ENCODE assay signal across 8 mouse cellular contexts in genomic region chr12:80114892-80115141, GRCm38 (mm10). TPM values are rescaled to one million over a fixed set of nuclear protein-coding genes. Genes with fewer than 3 reads are reported as not detected.
A peak's percentile ranks its signal among the peaks of the same experiment; 100 is the strongest.
DNase-seq lines count a peak whose midpoint lies in the region; ATAC-seq and TF ChIP-seq lines count a peak whose summit lies in the region.

No protein-coding gene starts in this region.

- peak overlapping the region; percentile 100 for H3K27ac ChIP-seq in heart, adult 2 months
- peak overlapping the region; percentile 98 for H3K27ac ChIP-seq in embryonic fibroblast, embryonic 13.5 days (ENCODE audit: insufficient read depth, low read length)
- H3K27ac ChIP-seq in liver, embryonic 12.5 days, result peak overlapping the region; percentile 99
- H3K27ac ChIP-seq in stomach, embryonic 16.5 days (ENCODE audit: low read length), result peak overlapping the region; percentile 100

- H3K9ac ChIP-seq in heart, adult 2 months (ENCODE audit: low read depth, low read length), result peak overlapping the region; percentile 95
- peak overlapping the region; percentile 92 for H3K9ac ChIP-seq in liver, embryonic 12.5 days
- peak overlapping the region; percentile 85 for H3K9ac ChIP-seq in stomach, embryonic 16.5 days (ENCODE audit: low read length)

- H3K4me3 ChIP-seq in heart, adult 2 months, result peak overlapping the region; percentile 90
- peak overlapping the region; percentile 55 for H3K4me3 ChIP-seq in C2C12 (ENCODE audit: insufficient read depth, poor library complexity, severe bottlenecking)
- H3K4me3 ChIP-seq in embryonic fibroblast, embryonic 13.5 days (ENCODE audit: insufficient read depth, low read length), result peak overlapping the region; percentile 69
- peak overlapping the region; percentile 85 for H3K4me3 ChIP-seq in liver, embryonic 12.5 days
- peak overlapping the region; percentile 85 for H3K4me3 ChIP-seq in stomach, embryonic 16.5 days (replicated peaks; ENCODE audit: low read length)

- H3K79me2 ChIP-seq in heart, adult 2 months (replicated peaks; ENCODE audit: control insufficient read depth, insufficient read depth, low read length), result peaks cover 3% of the 10 kb centered on the region
- H3K79me2 ChIP-seq in C2C12 (ENCODE audit: control insufficient read depth, insufficient read depth), result peaks cover 30% of the 10 kb centered on the region

- no peak for TF ChIP-seq POLR2A in heart, adult 2 months (IDR thresholded peaks at IDR 0.05; ENCODE audit: insufficient read depth, low read depth, low read length)
- no peak for TF ChIP-seq POLR2A in embryonic fibroblast, embryonic 13.5 days (IDR thresholded peaks at IDR 0.05; ENCODE audit: low read depth, low read length)

- no peak for ATAC-seq in liver, embryonic 12.5 days
- no peak for ATAC-seq in stomach, embryonic 16.5 days (ENCODE audit: insufficient read depth, low FRiP score)

- intact Hi-C loops in heart, adult 2 months (cut with DNase I), result loop anchor here (5.0 kb wide), 3 partner anchors 173 to 323 kb away; no protein-coding TSS in a partner anchor

- peaks cover 5% of the 10 kb centered on the region for H3K4me1 ChIP-seq in heart, adult 2 months (ENCODE audit: control insufficient read depth, insufficient read depth, low read length)
- no peaks in the 10 kb centered on the region for H3K4me1 ChIP-seq in embryonic fibroblast, embryonic 13.5 days (ENCODE audit: control insufficient read depth, insufficient read depth, low read length)
- H3K4me1 ChIP-seq in liver, embryonic 12.5 days, result peaks cover 65% of the 10 kb centered on the region
- H3K4me1 ChIP-seq in stomach, embryonic 16.5 days (ENCODE audit: control insufficient read depth, insufficient read depth, low read length), result peaks cover 20% of the 10 kb centered on the region

- H3K9me3 ChIP-seq in liver, embryonic 12.5 days (replicated peaks), result no peaks in the 10 kb centered on the region
- no peaks in the 10 kb centered on the region for H3K9me3 ChIP-seq in stomach, embryonic 16.5 days (replicated peaks; ENCODE audit: control insufficient read depth, low read length)

- WGBS in heart, adult 2 months, result under 1% methylated on average over 8 of the region's 8 CpGs
- 0% methylated on average over 8 of the region's 8 CpGs for WGBS in liver, embryonic 12.5 days (ENCODE audit: insufficient replicate concordance)
- under 1% methylated on average over 8 of the region's 8 CpGs for WGBS in stomach, embryonic 16.5 days

- no peaks in the 10 kb centered on the region for H3K27me3 ChIP-seq in heart, adult 2 months (ENCODE audit: control insufficient read depth, insufficient read depth, low read length)
- H3K27me3 ChIP-seq in C2C12 (ENCODE audit: control insufficient read depth, insufficient read depth, insufficient read length), result no peaks in the 10 kb centered on the region
- no peaks in the 10 kb centered on the region for H3K27me3 ChIP-seq in liver, embryonic 12.5 days (replicated peaks)
- H3K27me3 ChIP-seq in stomach, embryonic 16.5 days (ENCODE audit: control insufficient read depth, insufficient read depth, low read length), result no peaks in the 10 kb centered on the region

- DNase-seq in heart, adult 2 months, result no peak
- DNase-seq in heart, adult 18-20 months, result no peak
- DNase-seq in urinary bladder, postnatal 14 days (ENCODE audit: low spot score), result no peak
- DNase-seq in urinary bladder, postnatal 25 days (ENCODE audit: low spot score), result no peak

- H3K36me3 ChIP-seq in heart, adult 2 months (ENCODE audit: control insufficient read depth, insufficient read depth, low read length), result no peaks in the 10 kb centered on the region
- peaks cover 3% of the 10 kb centered on the region for H3K36me3 ChIP-seq in C2C12 (ENCODE audit: control insufficient read depth, insufficient read depth)
- peaks cover 13% of the 10 kb centered on the region for H3K36me3 ChIP-seq in liver, embryonic 12.5 days
- peaks cover 7% of the 10 kb centered on the region; the same call in 1 of the 2 replicates for H3K36me3 ChIP-seq in stomach, embryonic 16.5 days (ENCODE audit: control insufficient read depth, insufficient read depth, low read length)

- TF ChIP-seq CTCF in heart, adult 2 months (IDR thresholded peaks at IDR 0.05), result no peak
- TF ChIP-seq CTCF in C2C12 (IDR thresholded peaks at IDR 0.05; ENCODE audit: control insufficient read depth, insufficient read depth, insufficient read length), result no peak
- TF ChIP-seq CTCF in embryonic fibroblast, embryonic 13.5 days (IDR thresholded peaks at IDR 0.05; ENCODE audit: borderline replicate concordance, insufficient read depth, low read length), result no peak

- H3ac ChIP-seq in C2C12 (ENCODE audit: control insufficient read depth, insufficient read length, low read depth), result peak overlapping the region; percentile 84

- H3K79me3 ChIP-seq in C2C12 (ENCODE audit: low read depth), result peaks cover 23% of the 10 kb centered on the region

- no peak for TF ChIP-seq EP300 in heart, adult 2 months (IDR thresholded peaks at IDR 0.05; ENCODE audit: insufficient read depth, low read depth, low read length)

- H3K4me2 ChIP-seq in liver, embryonic 12.5 days, result peak overlapping the region; percentile 88
- peak overlapping the region; percentile 90 for H3K4me2 ChIP-seq in stomach, embryonic 16.5 days (ENCODE audit: low read depth, low read length)

TF ChIP-seq in C2C12, 6 proteins besides CTCF, POLR2A, EP300 and RAD21:
- no peak for TF ChIP-seq MYOG (IDR thresholded peaks at IDR 0.05; ENCODE audit: control insufficient read depth, extremely low read depth, insufficient read length)
- no peak for TF ChIP-seq USF1 (IDR thresholded peaks at IDR 0.05; ENCODE audit: low read depth)
- TF ChIP-seq CEBPB (IDR thresholded peaks at IDR 0.05; ENCODE audit: low read depth), result no peak
- TF ChIP-seq FOSL1 (IDR thresholded peaks at IDR 0.05; ENCODE audit: insufficient read depth, low read length, poor library complexity, severe bottlenecking), result no peak
- TF ChIP-seq MAX (IDR thresholded peaks at IDR 0.05), result no peak
- TF ChIP-seq MYOD1 (IDR thresholded peaks at IDR 0.05; ENCODE audit: control insufficient read depth, insufficient read length, low read depth), result no peak

RNA-seq across cellular contexts. Expression of gene Zfp36l1, which starts 2.0 kb away (rescaled TPM):
- 10 to 100 TPM; 74.4 to 79.4 TPM for total RNA-seq in heart, adult 2 months (2021)
- polyA plus RNA-seq in heart, adult 2 months (2012; rRNA removed), result 43.3 and 65.0 TPM in 2 replicates
- 10 to 100 TPM; 84.9 to 91.1 TPM for total RNA-seq in heart, adult 18-20 months (2021)
- polyA plus RNA-seq in C2C12 (2012; fragmentation: generic; extraction: Trizol), result 4.7 TPM
- polyA plus RNA-seq in embryonic fibroblast, embryonic 13.5 days (2011; ENCODE audit: insufficient read length, low read depth, missing spikeins), result 72.6 and 139 TPM in 2 replicates
- polyA plus RNA-seq in liver, embryonic 12.5 days (2016; fragmentation: Nextera tagmentation; extraction: Ambion mirVana), result 23.9 and 24.2 TPM in 2 replicates
- 137 and 140 TPM in 2 replicates for polyA plus RNA-seq in stomach, embryonic 16.5 days (2015; fragmentation: Nextera tagmentation; extraction: Ambion mirVana)
